Mouse (Mus musculus) CH12.LX (cell line): Measurements from ENCODE around the gene 1600014C23Rik. TPM values are rescaled to one million over a fixed set of nuclear protein-coding genes. Genes with fewer than 3 reads are reported as not detected.

Experiments
- DNase-seq: peaks from one replicate; pipeline ENCODE4 v3.0.0-alpha.2; 2013; ENCODE audit errors: extremely low read depth
- H3K27ac ChIP-seq: 2 replicates; pipeline ENCODE4 v1.5.1; 2012; ENCODE audit warnings: low read depth, mild to moderate bottlenecking, control low read depth, moderate library complexity; ENCODE audit not compliant: insufficient read depth
- H3K27me3 ChIP-seq: replicated peaks from 2 replicates; pipeline ENCODE3; 2012; ENCODE audit warnings: inconsistent platforms
- H3K36me3 ChIP-seq, 2 experiments: replicated peaks in 1 of 2; 2 replicates each; pipeline versions ENCODE3 to v1.6.1; 2012; ENCODE audit warnings: inconsistent platforms in 1 of 2, low read length in 1 of 2, mild to moderate bottlenecking in 1 of 2, mixed read lengths in 1 of 2, moderate library complexity in 1 of 2; ENCODE audit not compliant: control insufficient read depth in 1 of 2, insufficient read depth in 1 of 2
- H3K4me1 ChIP-seq, 2 experiments: 2 replicates each; pipeline ENCODE4 v1.6.1; 2012; ENCODE audit warnings: inconsistent platforms in 1 of 2, moderate library complexity in 1 of 2; ENCODE audit not compliant: insufficient read depth in 2 of 2, control insufficient read depth in 1 of 2
- H3K4me2 ChIP-seq: 2 replicates; pipeline ENCODE4 v1.6.1; 2012; ENCODE audit warnings: low read depth, mild to moderate bottlenecking, control low read depth; ENCODE audit not compliant: poor library complexity, insufficient read depth, severe bottlenecking
- H3K4me3 ChIP-seq, 3 experiments: fragments of 150-350 bp in 1 of 3; sonication (generic) in 1 of 3; replicated peaks in 1 of 3; 2 replicates each; pipeline versions ENCODE3 to v1.5.1; 2011 to 2012; ENCODE audit warnings: low read depth in 2 of 3, low read length in 2 of 3, mild to moderate bottlenecking in 2 of 3, moderate library complexity in 2 of 3, control low read depth in 1 of 3, improper control_type of control experiment in 1 of 3, inconsistent platforms in 1 of 3, mixed read lengths in 1 of 3; ENCODE audit not compliant: poor library complexity in 1 of 3
- H3K79me2 ChIP-seq: replicated peaks from 2 replicates; pipeline ENCODE4 v1.6.1; 2012; ENCODE audit warnings: mild to moderate bottlenecking, moderate library complexity; ENCODE audit not compliant: control insufficient read depth, poor library complexity, insufficient read depth, severe bottlenecking; ENCODE audit errors: extremely low read depth
- H3K9ac ChIP-seq: 2 replicates; pipeline ENCODE4 v1.6.1; 2012; ENCODE audit warnings: low read depth, mild to moderate bottlenecking, control low read depth, moderate library complexity; ENCODE audit not compliant: insufficient read depth
- H3K9me3 ChIP-seq: replicated peaks from 2 replicates; pipeline ENCODE3; 2012; ENCODE audit warnings: low read length, inconsistent platforms, mixed read lengths
- BHLHE40 ChIP-seq: IDR thresholded peaks from 2 replicates; pipeline ENCODE4 v1.6.1; 2011; ENCODE audit warnings: mild to moderate bottlenecking, low read depth, low read length, improper control_type of control experiment
- CHD1 ChIP-seq: IDR thresholded peaks from 2 replicates; pipeline ENCODE4 v1.6.1; 2012; ENCODE audit warnings: low read depth, low read length, improper control_type of control experiment, inconsistent platforms
- CHD2 ChIP-seq: IDR thresholded peaks from 2 replicates; pipeline ENCODE4 v1.6.1; 2011; ENCODE audit warnings: low read length, improper control_type of control experiment
- CTCF ChIP-seq, 2 experiments: IDR thresholded peaks in 1 of 2; conservative IDR thresholded peaks in 1 of 2; 2 replicates each; pipeline ENCODE4 v1.5.1; 2011 to 2012; ENCODE audit warnings: low read depth in 2 of 2, low read length in 2 of 2, improper control_type of control experiment in 1 of 2, inconsistent platforms in 1 of 2, mild to moderate bottlenecking in 1 of 2, moderate library complexity in 1 of 2
- E2F4 ChIP-seq: IDR thresholded peaks from 2 replicates; pipeline ENCODE4 v1.6.1; 2011; ENCODE audit warnings: low read depth, low read length, improper control_type of control experiment; ENCODE audit not compliant: insufficient replicate concordance
- EP300 ChIP-seq: IDR thresholded peaks from 2 replicates; pipeline ENCODE4 v1.6.1; 2011; ENCODE audit warnings: low read length, improper control_type of control experiment
- GABPA ChIP-seq: IDR thresholded peaks from 2 replicates; pipeline ENCODE4 v1.6.1; 2012; ENCODE audit warnings: low read depth, low read length, improper control_type of control experiment, inconsistent platforms; ENCODE audit not compliant: insufficient replicate concordance
- HCFC1 ChIP-seq: IDR thresholded peaks from 2 replicates; pipeline ENCODE4 v1.6.1; 2012; ENCODE audit warnings: low read depth, mild to moderate bottlenecking, inconsistent platforms, low read length, improper control_type of control experiment
- IRF4 ChIP-seq: IDR thresholded peaks from 2 replicates; pipeline ENCODE4 v1.6.1; 2014; ENCODE audit warnings: low read depth, mild to moderate bottlenecking, inconsistent platforms, low read length, improper control_type of control experiment
- JUN ChIP-seq: IDR thresholded peaks from 2 replicates; pipeline ENCODE4 v1.6.1; 2011; ENCODE audit warnings: low read depth, mild to moderate bottlenecking, low read length, improper control_type of control experiment, moderate library complexity; ENCODE audit not compliant: insufficient read depth
- KAT2A ChIP-seq: IDR thresholded peaks from 2 replicates; pipeline ENCODE4 v1.6.1; 2012; ENCODE audit warnings: low read length, improper control_type of control experiment, inconsistent platforms; ENCODE audit not compliant: insufficient replicate concordance
- MAX ChIP-seq: IDR thresholded peaks from 2 replicates; pipeline ENCODE4 v1.6.1; 2011; ENCODE audit warnings: low read length, improper control_type of control experiment
- MAZ ChIP-seq: IDR thresholded peaks from 2 replicates; pipeline ENCODE4 v1.6.1; 2012; ENCODE audit warnings: low read depth, mild to moderate bottlenecking, inconsistent platforms, low read length, improper control_type of control experiment, moderate library complexity
- NELFE ChIP-seq: IDR thresholded peaks from 2 replicates; pipeline ENCODE4 v1.6.1; 2011; ENCODE audit warnings: low read depth, low read length, improper control_type of control experiment
- NRF1 ChIP-seq: IDR thresholded peaks from 2 replicates; pipeline ENCODE4 v1.6.1; 2014; ENCODE audit warnings: low read depth, mild to moderate bottlenecking, inconsistent platforms, low read length, improper control_type of control experiment, moderate library complexity
- PAX5 ChIP-seq: IDR thresholded peaks from 2 replicates; pipeline ENCODE4 v1.6.1; 2012; ENCODE audit warnings: low read length, inconsistent platforms, mixed read lengths
- POLR2A ChIP-seq: IDR thresholded peaks from 2 replicates; pipeline ENCODE4 v1.6.1; 2011; ENCODE audit warnings: low read depth, mild to moderate bottlenecking, improper control_type of control experiment, low read length
- RAD21 ChIP-seq: IDR thresholded peaks from 2 replicates; pipeline ENCODE4 v1.6.1; 2011; ENCODE audit warnings: low read depth, mild to moderate bottlenecking, low read length, improper control_type of control experiment, moderate library complexity
- RCOR1 ChIP-seq: conservative IDR thresholded peaks from 2 replicates; pipeline ENCODE4 v1.6.1; 2012; ENCODE audit warnings: low read depth, mild to moderate bottlenecking, inconsistent platforms, low read length, improper control_type of control experiment
- SIN3A ChIP-seq: IDR thresholded peaks from 2 replicates; pipeline ENCODE4 v1.6.1; 2012; ENCODE audit warnings: low read length, improper control_type of control experiment, inconsistent platforms
- SMC3 ChIP-seq: IDR thresholded peaks from 2 replicates; pipeline ENCODE4 v1.6.1; 2011; ENCODE audit warnings: low read depth, low read length, improper control_type of control experiment
- TBP ChIP-seq: conservative IDR thresholded peaks from 2 replicates; pipeline ENCODE4 v1.6.1; 2011; ENCODE audit warnings: low read depth, low read length, improper control_type of control experiment
- TCF12 ChIP-seq: IDR thresholded peaks from 2 replicates; pipeline ENCODE4 v1.6.1; 2014; ENCODE audit warnings: low read depth, mild to moderate bottlenecking, inconsistent platforms, low read length, improper control_type of control experiment
- UBTF ChIP-seq: IDR thresholded peaks from 2 replicates; pipeline ENCODE4 v1.6.1; 2012; ENCODE audit warnings: low read depth, mild to moderate bottlenecking, inconsistent platforms, low read length, improper control_type of control experiment, moderate library complexity
- ZC3H11A ChIP-seq: IDR thresholded peaks from 2 replicates; pipeline ENCODE4 v1.6.1; 2012; ENCODE audit warnings: low read depth, mild to moderate bottlenecking, inconsistent platforms, low read length, improper control_type of control experiment
- ZNF384 ChIP-seq: IDR thresholded peaks from 2 replicates; pipeline ENCODE4 v1.6.1; 2012; ENCODE audit warnings: low read depth, low read length, improper control_type of control experiment, inconsistent platforms
- dilution Hi-C: fragments of 300-500 bp; cut with MboI; formaldehyde crosslinking; loops from 2 replicates; pipeline ENCODE4 v1.14.3; 2020; ENCODE audit warnings: low sequenced_read_pairs; ENCODE audit not compliant: extremely low pct_unique_long_range_greater_than_20kb, extremely low pct_ligation_motif_present
- in situ Hi-C: fragments of 300-500 bp; cut with MboI; formaldehyde crosslinking; loops from 3 replicates; pipeline ENCODE4 v1.14.3; 2019; ENCODE audit warnings: low sequenced_read_pairs, low pct_ligation_motif_present, low pct_unique_long_range_greater_than_20kb, mixed read lengths
- polyA plus RNA-seq: library from polyadenylated mRNA; unstranded; fragments of >175 nt; gene quantifications from 2 replicates; pipeline ENCODE4 v1.2.1, GENCODE M21; 2012; ENCODE audit warnings: low read depth; ENCODE audit not compliant: insufficient read length
- total RNA-seq, 2 experiments: library from RNA; depleted of rRNA; stranded (reverse); fragments of 300-350 nt in 1 of 2; fragments of >200 nt in 1 of 2; gene quantifications; 2 replicates each; pipeline ENCODE4 v1.2.3; 2012 to 2014

Gene 1600014C23Rik
- total and polyA plus RNA-seq, 3 experiments, result 0.38 TPM; not detected in 2

GRCm38 (mm10) chr17:45718323-45718722 lies 15.3 kb downstream of the 1600014C23Rik start:
- dilution Hi-C loops (no loop called here), in situ Hi-C loops (loop anchor here (5.0 kb wide), 2 partner anchors 46 to 131 kb away; no protein-coding TSS in a partner anchor)
- peak; percentile 64 for DNase-seq
- Histone ChIP-seq H3K27me3 (peaks cover 30% of the 10 kb centered on the region), H3K9me3 (peaks cover 3% of the 10 kb centered on the region), H3K27ac (no peak overlapping the region), H3K9ac (no peak overlapping the region), H3K79me2 (no peaks in the 10 kb centered on the region), H3K4me3 (no peak overlapping the region), H3K36me3 (no peaks in the 10 kb centered on the region), H3K4me1 (peaks cover 4 to 13% of the 10 kb centered on the region in 2 experiments; a peak in 3 of 4 replicates), H3K4me2 (no peak overlapping the region)
- no peak for TF ChIP-seq PAX5
- no peak for TF ChIP-seq RCOR1
- peak; percentile 59 to 95 for TF ChIP-seq CTCF (conservative IDR thresholded peaks at IDR 0.05 in 1 of 2, IDR thresholded peaks at IDR 0.05 in 1 of 2; ENCODE audit: low read depth in 2 of 2, low read length in 2 of 2)
- peak; percentile 91 for TF ChIP-seq RAD21
- peak; percentile 43; the same call in 1 of the 2 replicates for TF ChIP-seq IRF4
- no peak for TF ChIP-seq TCF12
- TF ChIP-seq CHD1, result no peak
- no peak for TF ChIP-seq KAT2A
- TF ChIP-seq SMC3, result peak; percentile 69
- TF ChIP-seq CHD2, result no peak
- no peak for TF ChIP-seq UBTF
- no peak for TF ChIP-seq JUN
- TF ChIP-seq GABPA, result no peak
- TF ChIP-seq HCFC1, result no peak
- TF ChIP-seq TBP, result no peak
- TF ChIP-seq MAZ, result no peak
- peak; percentile 21; the same call in 1 of the 2 replicates for TF ChIP-seq ZC3H11A

- no peak overlapping the region for H3K4me3 ChIP-seq
- DNase-seq, result no peak
- no peaks in the 10 kb centered on the region for H3K27me3 ChIP-seq
- H3K9ac ChIP-seq, result no peak overlapping the region
- peaks cover 2% of the 10 kb centered on the region for H3K9me3 ChIP-seq
- no peaks in the 10 kb centered on the region for H3K36me3 ChIP-seq
- peaks cover 19 to 39% of the 10 kb centered on the region in 2 experiments for H3K4me1 ChIP-seq
- H3K4me2 ChIP-seq, result no peak overlapping the region
- in situ Hi-C loops (no loop called here), dilution Hi-C loops (no loop called here)
- H3K79me2 ChIP-seq, result no peaks in the 10 kb centered on the region
- no peak overlapping the region for H3K27ac ChIP-seq
- TF ChIP-seq GABPA (no peak), IRF4 (peak; percentile 56; the same call in 1 of the 2 replicates), HCFC1 (no peak), CHD2 (no peak), E2F4 (no peak), RAD21 (no peak), SIN3A (no peak), UBTF (no peak), POLR2A (no peak), EP300 (0 out of 2 replicates have a peak, but pooled peaks have one; percentile 29), NRF1 (no peak), ZNF384 (peak; percentile 85), SMC3 (no peak), MAX (no peak), KAT2A (no peak), NELFE (no peak), BHLHE40 (peak; percentile 88), PAX5 (no peak)
- TF ChIP-seq, all 38 proteins: peak for 4
Measured at GRCm38 (mm10) chr17:45711525-45711924, 22.1 kb downstream of the 1600014C23Rik start.
